Mouse (Mus musculus) heart, adult 18-20 months (tissue): ENCODE measurements around the gene Guca2b. TPM values are rescaled to one million over a fixed set of nuclear protein-coding genes. Genes with fewer than 3 reads are reported as not detected.

Experiments
- DNase-seq, 2 experiments: peaks; one replicate each; pipeline ENCODE4 v3.0.0; 2021 to 2022; ENCODE audit warnings: mixed read lengths in 1 of 2
- long read RNA-seq, 2 experiments: library from polyadenylated mRNA; stranded (forward); transcript quantifications; one replicate each; pipeline ENCODE4 v2.0.0; 2021
- total RNA-seq, 2 experiments: library from RNA; stranded (reverse); gene quantifications; 2 replicates each; pipeline ENCODE4 v1.2.3; 2021

Guca2b gene
- total RNA-seq = under 1 TPM; 0.51 to 0.65 TPM
- long read RNA-seq, experiment 1, partial matches to known transcripts = 0 of 2 reads
- long read RNA-seq, experiment 1, other reads (novel, unspliced or antisense) = 2 of 2 reads
- long read RNA-seq, experiment 2 = 0 reads

DNA sequence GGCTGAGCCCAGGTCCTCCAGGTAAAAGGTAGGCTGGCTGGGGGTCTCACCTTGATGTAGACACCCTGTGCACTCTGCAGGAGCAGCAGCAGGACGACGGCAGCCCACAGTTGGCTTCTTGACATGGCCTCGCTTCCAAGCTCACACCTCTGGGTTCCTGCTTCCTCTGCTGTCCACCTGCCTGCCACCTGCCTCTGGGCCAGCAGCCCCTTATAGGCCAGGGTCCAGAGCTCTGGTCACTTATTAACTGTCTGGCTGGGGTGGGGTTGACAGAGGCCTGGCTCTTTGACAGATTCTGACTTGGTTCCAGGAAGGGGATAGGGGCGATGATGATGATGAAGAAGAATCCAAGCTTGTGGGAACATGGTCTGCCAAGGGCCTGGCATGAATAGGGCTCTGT, at the start of gene Guca2b:
Guca2b (minus strand) TSS at position 224 of the 400 bp plus-strand sequence.
- no peak for DNase-seq

DNA sequence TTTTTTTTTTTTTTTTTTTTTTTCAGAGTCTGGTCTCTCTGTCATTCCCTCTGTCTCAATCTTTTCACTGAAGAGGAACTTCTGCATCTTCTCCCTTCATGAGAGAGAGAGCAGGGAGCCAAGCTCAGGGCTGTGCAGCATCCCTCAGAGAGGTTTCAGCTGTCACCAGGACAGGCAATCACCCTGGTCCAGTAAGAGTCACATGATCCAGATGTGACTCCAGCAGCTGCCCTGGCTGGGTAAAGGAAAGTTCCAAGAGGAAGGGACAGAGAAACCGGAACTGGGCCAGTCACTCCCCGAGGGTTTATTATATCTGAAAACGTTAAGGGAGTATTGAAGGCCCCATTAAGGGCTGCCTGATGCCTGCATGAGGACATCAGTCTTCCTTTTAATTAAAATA, 49.0 kb upstream of the Guca2b start:
- peak; percentile 51 to 83 for DNase-seq

DNA sequence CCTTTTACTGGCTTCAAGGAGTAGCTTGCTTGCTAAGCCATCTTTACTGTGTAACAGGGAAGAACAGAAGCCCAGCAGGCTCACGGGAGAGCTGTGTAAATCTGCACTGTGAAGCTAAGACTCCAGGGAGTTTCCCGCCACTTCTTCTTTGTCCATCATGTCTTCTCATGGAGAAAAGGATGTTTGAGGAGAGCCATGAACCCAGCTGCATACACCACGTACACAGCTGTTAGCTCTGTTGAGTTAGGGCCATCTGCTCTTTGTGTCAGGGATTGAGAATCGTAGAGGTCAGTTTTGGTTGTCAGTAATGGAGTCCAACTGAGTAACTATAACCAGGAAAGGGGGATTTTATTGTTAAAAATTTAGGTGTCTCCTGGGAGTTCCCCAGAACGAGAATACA, 48.6 kb upstream of the Guca2b start:
- peak; percentile 33 to 47 for DNase-seq

DNA sequence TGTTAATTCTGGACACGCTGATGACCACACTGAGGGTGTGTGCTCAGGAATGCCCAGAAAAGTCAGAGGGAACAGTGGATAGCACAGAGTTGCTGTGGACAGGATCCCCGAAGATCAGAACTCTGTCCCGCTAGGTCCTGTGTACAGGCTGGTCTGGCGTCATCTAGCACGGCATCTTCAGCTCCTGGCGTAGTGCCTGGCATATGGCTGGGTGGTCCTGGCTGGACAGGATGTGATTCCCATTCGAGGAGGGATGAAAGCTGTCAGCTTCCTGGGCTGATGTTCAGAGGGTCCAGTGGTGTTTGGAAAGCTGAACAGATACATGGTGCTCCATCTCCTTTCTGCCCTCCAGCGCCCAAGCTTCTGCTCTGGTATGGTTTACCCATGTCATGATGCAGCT, 45.2 kb upstream of the Guca2b start:
- no peak for DNase-seq

DNA sequence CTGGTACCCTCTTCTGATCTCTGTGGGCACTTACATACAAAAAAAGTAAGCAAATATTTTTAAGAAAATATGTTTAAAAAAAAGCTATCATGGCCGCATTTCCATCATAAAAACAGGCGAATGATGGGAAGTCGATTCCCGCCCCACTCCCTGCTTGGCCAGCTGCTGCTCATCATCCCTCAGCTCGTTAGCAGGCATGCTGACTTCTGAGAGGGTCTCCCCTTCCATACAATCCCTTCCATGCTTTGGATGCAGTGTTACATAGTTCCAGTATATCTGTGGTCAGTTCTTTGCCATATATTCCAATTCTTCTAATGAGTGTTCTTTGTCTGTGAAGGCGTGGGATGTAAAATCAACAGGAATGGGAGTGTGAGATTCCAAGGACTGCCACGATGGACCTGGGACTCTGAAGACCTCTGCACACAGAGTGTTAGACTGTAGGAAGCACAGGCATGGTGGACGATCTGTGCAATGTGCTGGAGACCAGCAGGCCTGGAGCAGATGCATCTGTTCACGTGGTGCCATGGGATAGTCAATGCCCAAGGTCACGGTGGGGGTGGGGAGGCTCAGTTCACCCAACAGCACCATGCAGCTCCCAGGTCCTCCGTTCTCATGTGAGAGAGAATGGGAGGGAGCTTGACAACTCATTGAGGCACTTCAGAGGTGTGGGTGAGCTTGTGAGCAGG, 42.7 kb upstream of the Guca2b start:
- DNase-seq = no peak

DNA sequence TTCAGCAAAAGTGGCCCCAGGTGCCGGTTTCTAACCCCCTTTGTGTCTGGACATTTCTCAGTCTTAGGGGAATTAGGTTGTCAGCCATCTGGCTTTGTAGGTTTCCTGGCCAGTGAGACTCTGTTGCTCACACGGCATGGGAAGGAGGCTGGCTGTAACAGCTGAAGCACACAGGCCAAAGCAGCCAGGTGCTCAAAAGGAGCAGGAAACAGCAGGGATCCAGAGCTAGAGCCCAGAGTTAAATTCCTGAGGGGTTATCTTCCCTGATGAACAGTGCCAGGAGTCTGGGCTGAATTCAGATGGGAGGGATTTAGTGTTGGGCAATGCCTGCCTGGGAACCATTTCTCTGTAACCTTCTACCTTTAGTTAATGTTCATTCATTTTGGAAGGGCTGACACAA, 39.6 kb upstream of the Guca2b start:
- DNase-seq = no peak

DNA sequence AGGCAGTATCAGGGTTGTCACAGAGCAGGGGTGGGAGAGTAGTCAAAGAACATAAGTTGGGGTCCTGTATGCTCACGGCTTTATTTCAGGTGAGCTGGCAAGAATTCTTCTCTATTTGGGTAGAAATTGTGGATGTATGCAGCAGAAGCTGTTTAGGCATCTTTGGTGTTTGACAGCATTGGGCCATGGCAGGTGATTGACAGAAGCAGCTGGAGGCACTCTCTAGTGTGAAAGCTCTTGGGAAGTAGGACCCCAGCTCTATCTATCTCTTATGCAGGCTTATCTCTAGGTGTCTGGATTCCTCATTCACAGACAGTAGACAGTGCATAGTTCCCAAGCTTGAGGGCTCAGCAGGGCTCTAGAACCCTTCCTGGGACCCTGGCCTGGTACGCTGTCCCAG, 27.0 kb upstream of the Guca2b start:
- no peak for DNase-seq

DNA sequence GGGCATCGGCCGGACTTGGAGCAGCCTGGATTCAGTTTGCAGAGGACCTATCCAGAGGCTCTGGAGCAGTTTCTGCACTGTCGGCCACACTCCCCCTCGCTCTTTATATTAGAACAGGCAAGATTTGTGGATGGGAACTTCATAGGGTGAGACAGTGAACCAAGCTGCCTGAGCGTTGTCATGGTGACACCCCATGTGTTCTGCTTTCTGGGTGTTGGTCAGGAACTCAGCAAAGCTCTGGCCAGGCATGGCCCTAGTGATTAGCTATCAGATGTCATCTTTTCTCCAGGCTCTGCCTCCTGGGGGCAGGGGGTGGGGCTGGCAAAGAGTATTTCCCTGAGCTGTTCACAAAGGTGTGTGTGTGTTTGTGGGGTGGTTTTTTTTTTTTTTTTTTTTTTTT, 23.8 kb upstream of the Guca2b start:
- DNase-seq = no peak

DNA sequence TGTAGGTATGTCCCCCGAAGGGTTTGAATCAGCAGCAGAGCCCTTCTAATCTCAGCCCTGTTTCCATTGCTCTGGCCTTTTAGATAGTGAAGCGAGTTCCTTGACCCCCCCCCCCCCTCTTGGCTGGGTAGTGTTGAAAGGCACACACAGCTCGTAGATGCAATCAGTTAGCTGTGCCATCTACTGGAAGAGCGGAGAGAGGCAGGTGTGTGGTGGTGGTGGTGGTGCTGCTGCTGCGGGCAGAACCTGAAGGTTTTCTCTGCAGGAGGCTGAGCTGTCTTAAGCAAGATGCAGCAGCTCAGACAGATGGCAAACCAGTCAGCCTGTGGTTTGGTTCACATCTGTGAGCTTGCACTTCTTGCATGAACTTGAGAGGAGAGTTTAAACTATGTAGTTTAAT, 13.9 kb upstream of the Guca2b start:
- DNase-seq = no peak

DNA sequence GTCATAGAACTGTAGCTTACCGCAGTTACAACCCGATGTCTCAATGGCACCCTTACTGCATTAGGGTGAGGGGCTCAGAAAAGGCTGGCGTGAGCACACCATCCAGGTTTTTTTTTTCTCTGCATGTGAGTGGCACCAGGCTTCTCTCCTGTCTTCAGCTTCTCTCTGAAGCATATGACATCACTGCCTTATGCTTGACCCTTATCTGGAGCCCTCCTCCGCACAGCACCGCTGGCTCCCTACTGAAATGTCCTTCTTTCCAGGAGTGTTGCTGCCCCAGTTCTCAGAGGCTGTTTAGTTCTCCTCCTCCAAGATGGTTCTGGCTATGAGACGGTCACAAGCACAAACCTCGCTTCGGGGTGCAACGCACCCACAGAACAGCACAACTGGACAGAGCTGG, 12.4 kb upstream of the Guca2b start:
- DNase-seq = no peak

DNA sequence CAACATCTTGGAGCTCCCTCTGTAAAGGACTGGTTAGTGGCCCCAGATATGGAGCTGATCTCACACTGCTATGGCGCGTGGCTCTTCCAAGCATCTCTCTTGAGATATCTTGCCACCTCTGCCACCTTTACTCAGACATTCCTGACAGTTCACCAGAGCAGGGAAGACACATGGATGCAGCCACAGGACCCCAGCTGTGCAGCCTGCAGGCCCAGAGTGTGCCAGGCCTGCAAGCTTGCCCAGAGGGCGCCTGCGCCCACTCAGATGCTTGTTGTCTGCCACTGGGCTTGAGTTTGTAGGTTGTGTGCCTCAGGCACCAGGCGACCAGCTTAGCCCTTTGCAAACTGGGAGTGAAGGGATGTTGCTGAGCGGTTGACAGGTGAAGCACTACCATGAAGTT, 12.0 kb upstream of the Guca2b start:
- DNase-seq = no peak

DNA sequence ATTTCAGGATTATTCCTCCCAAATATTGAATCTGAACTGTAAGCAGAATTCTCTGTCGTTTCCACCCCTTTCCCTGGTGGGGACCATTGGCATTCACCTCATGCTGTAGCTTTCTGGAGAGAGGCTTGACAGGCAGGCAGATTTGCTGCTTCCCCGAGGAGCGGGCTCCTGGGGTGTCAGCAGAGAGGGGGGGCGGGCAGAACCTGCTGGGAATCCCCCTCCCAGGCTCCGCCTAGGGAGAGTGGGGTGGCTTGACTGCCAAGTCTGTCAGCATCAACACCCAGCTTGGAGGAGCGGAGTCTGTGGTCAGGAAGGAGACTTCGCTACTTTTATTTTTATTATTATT, 11.4 kb upstream of the Guca2b start:
- DNase-seq = no peak

DNA sequence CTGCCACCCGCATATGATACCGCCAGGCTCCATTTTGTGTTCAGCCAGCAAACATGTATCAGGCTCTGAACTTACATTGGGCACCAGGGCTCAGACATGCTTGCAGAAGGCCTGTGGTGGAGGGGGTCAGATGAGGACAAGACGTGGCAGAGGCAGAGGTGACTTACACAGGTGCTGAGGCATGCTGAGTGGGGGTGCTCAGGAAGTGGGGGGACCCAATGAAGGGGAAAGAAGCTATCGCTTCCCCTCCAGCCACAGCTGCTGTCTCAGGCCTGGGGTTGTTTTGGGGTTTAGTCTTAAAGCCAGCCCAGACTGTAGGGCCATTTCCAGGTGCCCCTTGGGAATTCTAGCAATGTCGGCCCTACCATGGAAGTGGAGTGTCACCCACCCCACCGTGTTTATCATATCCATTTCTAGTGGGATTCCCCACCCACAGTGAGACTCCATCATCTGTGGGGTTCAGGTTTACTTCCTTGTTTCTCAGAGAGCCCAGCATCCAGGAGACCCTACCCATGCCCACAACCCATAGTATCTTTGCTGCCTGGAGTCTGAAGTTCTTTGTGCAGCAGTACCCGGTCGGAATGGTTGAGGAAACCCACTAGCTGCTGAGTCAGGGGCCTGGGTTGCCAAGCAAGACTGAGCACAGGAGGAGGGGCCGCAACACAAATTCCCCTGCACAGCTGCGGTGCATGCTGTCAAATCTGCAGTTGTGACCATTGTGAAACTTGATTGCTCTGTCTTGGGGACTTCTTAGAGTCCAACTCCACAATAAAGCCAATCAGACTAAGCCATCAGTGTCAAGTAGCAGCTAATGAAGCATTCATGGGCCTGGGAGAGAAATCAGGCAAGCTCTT, 10.8 kb upstream of the Guca2b start:
- DNase-seq = no peak

DNA sequence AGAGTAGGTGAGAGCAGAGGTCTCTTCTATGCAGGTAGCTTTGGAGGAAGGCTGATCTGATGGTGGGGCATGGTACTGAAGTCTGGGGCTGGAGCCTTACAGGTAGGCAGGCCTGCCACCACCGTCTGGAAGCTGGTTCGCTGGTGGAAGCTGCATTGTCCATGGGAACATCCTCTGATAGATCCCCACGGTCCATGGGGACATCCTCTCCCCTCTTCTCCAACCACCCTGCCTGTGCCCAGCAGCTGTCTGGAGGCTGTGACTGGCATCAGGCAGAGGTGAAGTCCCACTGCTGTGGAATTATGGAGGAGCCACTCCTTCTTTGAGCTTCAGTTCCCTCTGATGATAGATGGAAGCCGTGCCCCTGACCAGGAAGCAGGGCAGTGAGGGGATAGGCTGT, 9.8 kb upstream of the Guca2b start:
- no peak for DNase-seq

DNA sequence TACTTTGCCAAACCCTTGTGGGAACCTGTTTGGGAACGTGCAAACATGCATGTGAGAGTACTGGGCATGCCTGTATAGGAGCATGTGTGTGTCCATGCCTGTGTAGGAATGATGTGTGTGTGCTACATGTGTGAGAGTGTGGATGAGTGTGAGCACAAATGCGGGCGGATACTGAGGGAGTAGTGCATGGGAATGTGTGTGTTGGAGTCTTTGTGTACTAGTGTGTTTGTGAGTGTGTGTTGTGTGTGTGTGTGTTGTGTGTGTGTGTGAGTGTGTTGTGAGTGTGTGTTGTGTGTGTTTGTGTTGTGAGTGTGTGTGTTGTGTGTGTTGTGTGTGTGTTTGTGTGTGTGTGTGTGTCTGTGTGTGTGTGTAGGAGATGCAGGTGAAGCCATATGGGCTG, 9.4 kb upstream of the Guca2b start:
- no peak for DNase-seq

DNA sequence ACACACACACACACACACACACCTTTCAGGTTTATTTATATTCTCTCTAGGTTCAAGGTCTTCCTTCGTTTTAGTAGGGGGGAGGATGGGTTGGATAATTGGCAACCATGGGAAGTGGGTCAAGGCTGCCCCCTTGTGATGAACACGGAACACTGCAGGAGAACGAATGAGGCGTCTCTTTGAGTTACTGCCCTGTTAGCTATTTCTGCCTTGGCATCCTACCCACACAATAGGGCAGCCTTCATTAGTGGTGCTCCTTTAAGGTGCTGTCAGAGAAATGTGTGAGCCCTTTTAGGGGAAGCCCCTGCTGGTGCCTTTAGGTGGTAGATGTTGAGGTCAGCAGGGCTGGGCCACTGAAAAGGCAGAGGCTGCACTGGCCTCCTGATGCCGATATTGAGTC, 8.7 kb upstream of the Guca2b start:
- peak; percentile 58 to 77 for DNase-seq

DNA sequence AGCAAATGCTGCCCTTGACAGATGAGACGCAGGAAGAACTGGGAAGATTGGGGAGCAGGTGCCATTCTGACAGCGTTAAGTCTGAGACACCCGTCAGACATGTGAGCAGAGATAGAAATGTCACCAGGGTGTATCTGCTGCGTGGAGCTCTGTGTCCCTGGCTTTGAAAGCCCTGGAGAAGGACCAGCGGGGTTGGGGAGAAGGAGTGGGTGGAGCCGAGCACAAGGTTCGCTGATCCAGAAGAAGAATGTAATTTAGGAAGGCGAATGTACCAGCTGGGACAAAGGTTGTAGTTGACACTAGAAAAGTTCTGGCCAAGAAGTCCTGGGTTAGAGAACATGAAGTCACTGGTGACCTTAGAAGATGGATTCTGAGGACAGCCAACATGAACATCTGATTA, 7.4 kb upstream of the Guca2b start:
- peak; percentile 57 to 79 for DNase-seq

DNA sequence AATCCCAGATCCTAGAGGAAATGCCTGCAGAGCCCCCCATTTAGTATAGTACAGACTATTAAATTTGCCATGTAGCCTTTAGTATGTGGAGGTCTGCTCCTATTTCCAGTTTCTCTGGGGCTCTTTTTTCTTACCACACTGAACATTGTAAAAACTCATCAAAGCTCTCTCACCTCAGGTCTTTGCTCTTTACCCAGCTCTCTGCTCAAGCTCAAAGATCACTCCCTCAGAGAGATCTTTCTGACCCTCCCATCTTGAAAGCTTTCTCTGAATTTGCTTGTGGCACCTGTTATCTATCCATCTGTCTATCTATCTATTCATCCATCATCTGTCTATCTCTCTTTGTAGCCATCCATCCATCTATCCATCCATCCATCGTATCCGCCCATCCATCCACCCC, 6.4 kb upstream of the Guca2b start:
- DNase-seq = no peak

DNA sequence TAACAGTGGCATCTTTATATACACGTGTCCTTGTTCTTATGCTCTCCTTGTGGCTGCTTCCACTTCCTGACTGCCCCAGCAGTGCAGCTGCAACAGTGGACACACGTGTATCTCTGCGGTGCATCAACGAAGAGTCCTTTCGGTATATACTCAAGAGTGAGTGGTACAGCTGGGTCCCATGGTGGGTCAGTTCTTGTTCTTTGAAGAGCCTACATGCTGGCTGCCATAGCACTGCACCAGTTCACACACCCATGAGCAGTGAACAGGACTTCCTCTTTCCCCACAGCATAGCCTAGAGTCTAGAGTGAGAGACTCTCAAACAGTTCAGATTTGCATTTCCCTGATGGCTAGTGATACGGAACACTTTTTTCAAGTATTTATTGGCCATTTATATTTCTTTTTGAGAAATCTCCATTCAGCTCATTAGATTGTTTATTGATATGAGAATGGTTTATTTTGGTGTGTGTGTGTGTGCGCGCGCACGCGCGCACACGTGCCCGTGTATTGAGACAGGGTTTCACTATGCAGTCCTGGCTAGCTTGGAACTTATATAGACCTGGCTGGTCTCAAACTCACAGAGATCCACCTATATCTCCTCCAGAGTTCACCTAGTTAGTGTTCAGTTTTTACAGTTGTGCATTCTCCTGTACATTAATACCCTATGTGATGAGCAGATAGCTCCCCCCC, 4.8 kb upstream of the Guca2b start:
- DNase-seq = no peak

DNA sequence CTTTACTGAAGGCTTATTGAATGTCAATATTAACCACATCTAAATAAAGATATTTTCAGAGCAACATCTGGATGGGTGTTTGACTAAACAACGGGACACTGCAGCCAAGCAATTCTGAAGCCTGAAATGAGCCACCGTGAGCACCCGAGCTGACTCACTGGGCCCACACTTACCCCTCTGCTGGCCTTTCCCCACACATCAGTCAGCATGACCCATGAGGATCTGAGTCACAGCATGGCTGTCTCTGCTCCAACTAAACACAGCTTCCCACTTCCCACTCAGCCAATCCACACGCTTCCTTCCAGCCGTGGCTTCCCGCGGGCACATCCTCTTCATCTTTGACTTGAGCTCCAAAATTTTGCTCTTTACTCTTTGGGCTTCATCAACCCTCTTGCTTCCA, 4.2 kb upstream of the Guca2b start:
- peak; percentile 46 to 56 for DNase-seq

DNA sequence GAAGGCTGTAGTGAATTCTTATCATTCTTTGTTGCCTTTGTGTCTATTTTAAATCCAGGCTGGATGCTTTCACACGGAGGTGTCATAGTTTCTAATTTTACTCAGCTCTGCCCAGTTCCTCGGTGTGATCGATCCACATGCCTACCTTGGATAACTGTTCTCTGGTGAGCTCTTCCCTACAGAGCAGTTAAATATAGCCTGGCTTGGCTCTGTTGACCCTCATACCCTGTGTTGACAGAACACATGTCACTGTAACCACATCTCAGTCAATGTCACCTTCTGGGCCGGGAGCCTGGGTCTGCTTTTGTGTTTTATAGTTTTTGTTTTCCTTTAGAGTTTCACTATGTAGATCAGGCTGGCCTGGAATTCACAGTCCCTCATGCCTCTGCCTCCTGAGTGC, 3.4 kb upstream of the Guca2b start:
- DNase-seq = peak; percentile 42 to 75

DNA sequence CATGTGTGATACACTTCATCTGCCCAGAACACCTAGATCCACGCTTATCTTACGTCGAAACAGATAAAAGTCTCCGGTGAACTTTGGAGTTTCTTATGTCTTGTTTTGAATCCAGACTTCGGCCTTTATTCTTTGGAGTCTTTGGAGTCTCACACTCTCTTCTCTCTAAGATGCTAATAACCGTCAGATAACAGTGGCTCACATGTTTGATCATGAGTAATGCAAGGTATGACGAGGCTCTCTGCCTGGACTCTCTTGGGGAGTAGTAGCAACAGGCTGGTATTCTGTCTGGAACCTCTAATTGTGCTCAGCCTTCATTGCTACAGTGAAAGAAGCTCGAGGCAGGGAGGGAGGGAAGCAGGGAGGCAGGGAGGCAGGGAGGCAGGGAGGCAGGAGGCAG, 1.3 kb upstream of the Guca2b start:
- DNase-seq = no peak

DNA sequence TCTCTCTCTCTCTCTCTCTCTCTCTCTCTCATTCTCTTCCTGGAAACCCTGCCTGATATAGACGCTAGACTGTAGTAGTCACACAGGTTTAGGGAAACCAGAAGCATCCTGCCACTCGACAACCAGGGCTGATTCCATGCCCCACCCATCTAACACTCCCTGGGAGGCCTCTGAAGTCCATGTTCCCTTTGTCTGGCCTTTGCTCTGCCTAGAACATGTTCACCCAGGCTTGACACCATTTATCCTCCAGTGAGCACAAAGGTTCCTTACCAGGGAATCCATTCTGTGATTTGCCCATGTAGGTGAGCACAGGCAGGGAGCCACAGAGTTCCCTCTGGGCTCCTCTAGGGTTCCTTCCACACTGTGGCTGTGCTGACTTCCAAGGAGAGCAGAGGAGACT, 508 bp downstream of the Guca2b start:
- DNase-seq = no peak
